Mouse (Mus musculus) thymus, adult 2 months (tissue): ENCODE measurements around the gene Ppm1l. TPM values are rescaled to one million over a fixed set of nuclear protein-coding genes. Genes with fewer than 3 reads are reported as not detected.

Source experiments
- DNase-seq: peaks from one replicate; pipeline ENCODE4 v3.0.0; 2021
- H3K27ac ChIP-seq: fragments of 200-500 bp; 2 replicates; pipeline ENCODE4 v1.5.1; 2012; ENCODE audit warnings: low read length, control low read depth; ENCODE audit not compliant: control insufficient read depth, insufficient read depth
- H3K27me3 ChIP-seq: fragments of 200-500 bp; 2 replicates; pipeline ENCODE4 v1.6.1; 2012; ENCODE audit warnings: mild to moderate bottlenecking, low read length, moderate library complexity, mixed read lengths; ENCODE audit not compliant: control insufficient read depth, insufficient read depth
- H3K36me3 ChIP-seq: fragments of 200-500 bp; 2 replicates; pipeline ENCODE4 v1.6.1; 2012; ENCODE audit warnings: mild to moderate bottlenecking, low read length, moderate library complexity; ENCODE audit not compliant: control insufficient read depth, insufficient read depth
- H3K4me1 ChIP-seq: fragments of 200-500 bp; replicated peaks from 2 replicates; pipeline ENCODE4 v1.6.1; 2012; ENCODE audit warnings: low read length; ENCODE audit not compliant: control insufficient read depth, insufficient read depth
- H3K4me3 ChIP-seq: fragments of 200-500 bp; 2 replicates; pipeline ENCODE4 v1.5.1; 2012; ENCODE audit warnings: mild to moderate bottlenecking, low read length, control low read depth, moderate library complexity; ENCODE audit not compliant: control insufficient read depth, insufficient read depth
- CTCF ChIP-seq: fragments of 200-500 bp; IDR thresholded peaks from 2 replicates; pipeline ENCODE4 v1.5.1; 2012; ENCODE audit warnings: mild to moderate bottlenecking, control low read depth, low read length, moderate library complexity, borderline replicate concordance; ENCODE audit not compliant: control insufficient read depth, poor library complexity, insufficient read depth; ENCODE audit errors: extremely low read depth
- POLR2A ChIP-seq: fragments of 200-500 bp; IDR thresholded peaks from 2 replicates; pipeline ENCODE4 v1.6.1; 2012; ENCODE audit warnings: mild to moderate bottlenecking, low read length, control low read depth, moderate library complexity; ENCODE audit not compliant: control insufficient read depth, poor library complexity, insufficient read depth; ENCODE audit errors: extremely low read depth
- WGBS: fragments of 180-500 bp; shearing (Covaris S2); methylation state at CpG from one replicate; pipeline ENCODE4 v1.1.7; 2018; 5-methylcytosine and 5-hydroxymethylcytosine counted together
- polyA plus RNA-seq: library from polyadenylated mRNA; depleted of rRNA; stranded (reverse); fragments of >200 nt; gene quantifications from 2 replicates; pipeline ENCODE4 v1.2.3, GENCODE M21; 2012

Ppm1l gene
- polyA plus RNA-seq, 1 experiment = 2.6 TPM

GRCm38 (mm10) chr3:69283085-69283847 is 33.4 kb upstream of the Ppm1l start:
- WGBS = 90% methylated on average over 7 of the region's 7 CpGs
- H3K4me1 ChIP-seq = no peaks in the 10 kb centered on the region
- TF ChIP-seq CTCF (no peak), POLR2A (no peak)
- H3K4me3 ChIP-seq = no peak overlapping the region
- H3K27me3 ChIP-seq = no peaks in the 10 kb centered on the region
- no peak overlapping the region for H3K27ac ChIP-seq
- no peaks in the 10 kb centered on the region for H3K36me3 ChIP-seq
- no peak for DNase-seq

DNA sequence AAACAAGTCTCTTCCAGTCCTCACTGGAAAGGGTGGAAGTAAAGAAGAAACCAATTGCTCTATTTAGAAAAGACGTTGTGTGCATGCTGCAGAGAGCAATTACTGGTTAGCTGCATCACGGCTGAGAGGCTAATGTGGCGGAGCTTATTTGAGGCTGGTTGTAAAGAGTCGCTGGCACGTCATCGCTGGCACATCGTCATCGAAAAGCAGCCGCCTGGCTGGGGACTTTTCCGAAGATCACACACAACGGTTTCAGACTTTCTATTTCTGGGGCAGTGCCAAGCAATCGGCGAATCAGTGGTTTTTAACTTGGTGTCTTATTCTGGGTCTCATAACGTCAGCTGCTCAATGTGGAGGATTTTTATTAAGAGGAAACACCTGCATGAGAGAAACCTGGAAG is 26.8 kb upstream of the Ppm1l start:
- Histone ChIP-seq H3K4me1 (peaks cover 12% of the 10 kb centered on the region), H3K36me3 (no peaks in the 10 kb centered on the region), H3K27ac (peak overlapping the region; percentile 35; the same call in 1 of the 2 replicates), H3K27me3 (no peaks in the 10 kb centered on the region), H3K4me3 (peak overlapping the region; percentile 11; the same call in 1 of the 2 replicates)
- WGBS = 4% methylated on average over 14 of the region's 14 CpGs
- TF ChIP-seq POLR2A = no peak
- no peak for TF ChIP-seq CTCF
- peak; percentile 47 for DNase-seq

GRCm38 (mm10) chr3:69290294-69290693 is 26.4 kb upstream of the Ppm1l start:
- H3K27me3 ChIP-seq = no peaks in the 10 kb centered on the region
- TF ChIP-seq CTCF = no peak
- TF ChIP-seq POLR2A = no peak
- peak; percentile 23 for DNase-seq
- H3K36me3 ChIP-seq = no peaks in the 10 kb centered on the region
- H3K4me1 ChIP-seq = peaks cover 12% of the 10 kb centered on the region
- peak overlapping the region; percentile 11; the same call in 1 of the 2 replicates for H3K4me3 ChIP-seq
- peak overlapping the region; percentile 35; the same call in 1 of the 2 replicates for H3K27ac ChIP-seq
- WGBS = 3% methylated on average over 7 of the region's 7 CpGs

DNA sequence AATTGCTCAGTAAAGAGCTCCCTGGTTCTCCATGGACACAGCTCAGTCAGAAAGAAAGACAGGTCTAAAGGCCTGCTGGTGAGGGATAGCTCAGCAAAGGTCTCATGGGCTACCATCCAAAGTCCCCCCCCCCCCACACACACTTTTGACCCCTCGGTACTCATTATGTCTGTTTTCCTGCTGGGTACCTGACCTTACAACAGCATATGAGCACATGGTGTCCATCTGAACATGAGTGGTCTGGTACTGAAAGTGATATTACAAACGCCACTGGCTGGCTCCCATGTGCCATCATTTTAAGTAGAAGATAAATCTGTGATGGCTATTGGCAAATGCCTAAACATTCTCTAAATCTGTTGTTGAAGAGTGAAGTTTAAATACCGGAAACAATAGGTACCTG is 25.8 kb upstream of the Ppm1l start:
- TF ChIP-seq POLR2A (no peak), CTCF (no peak)
- no peak for DNase-seq
- peaks cover 12% of the 10 kb centered on the region for H3K4me1 ChIP-seq

GRCm38 (mm10) chr3:69292628-69293027 is 24.0 kb upstream of the Ppm1l start:
- DNase-seq = no peak
- TF ChIP-seq POLR2A (no peak), CTCF (no peak)
- Histone ChIP-seq H3K36me3 (no peaks in the 10 kb centered on the region), H3K4me1 (peaks cover 12% of the 10 kb centered on the region), H3K4me3 (no peak overlapping the region), H3K27ac (no peak overlapping the region), H3K27me3 (no peaks in the 10 kb centered on the region)
- 100% methylated on average over 1 of the region's 1 CpGs for WGBS

More for the DNA sequence above, 25.8 kb upstream of the Ppm1l start:
- H3K27me3 ChIP-seq = no peaks in the 10 kb centered on the region
- no peak overlapping the region for H3K27ac ChIP-seq
- no peak overlapping the region for H3K4me3 ChIP-seq
- 95% methylated on average over 3 of the region's 3 CpGs for WGBS
- H3K36me3 ChIP-seq = no peaks in the 10 kb centered on the region

DNA sequence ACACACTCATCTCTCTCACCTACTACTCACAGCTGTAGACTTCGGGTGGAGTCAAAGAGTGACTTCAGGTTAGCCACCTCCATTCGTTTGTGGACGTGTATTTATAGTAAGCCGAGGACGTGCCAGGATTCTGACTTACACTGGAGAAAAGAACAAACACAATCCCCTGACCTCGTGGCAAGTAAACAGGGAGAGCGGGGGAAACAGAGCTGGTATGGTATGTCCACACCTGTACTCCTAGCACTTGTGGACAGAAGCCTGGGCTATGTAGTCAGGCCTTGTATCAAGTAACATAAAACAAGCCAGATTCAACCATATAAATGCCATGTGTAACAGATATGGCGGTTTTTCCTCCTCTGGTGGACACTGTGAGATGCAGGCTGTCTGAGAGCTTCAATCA is 20.4 kb upstream of the Ppm1l start:
- no peaks in the 10 kb centered on the region for H3K36me3 ChIP-seq
- no peaks in the 10 kb centered on the region for H3K4me1 ChIP-seq
- no peak for DNase-seq
- H3K27me3 ChIP-seq = no peaks in the 10 kb centered on the region
- no peak overlapping the region for H3K4me3 ChIP-seq
- H3K27ac ChIP-seq = no peak overlapping the region
- no peak for TF ChIP-seq CTCF
- no peak for TF ChIP-seq POLR2A
- WGBS = 92% methylated on average over 8 of the region's 8 CpGs
